27 mouse cellular contexts compared by ENCODE assay signal in genomic region chr1:69382374-69382773, GRCm38 (mm10).
"Had no signal": no experiment of that assay in that cellular context is flagged by ENCODE, and none has a peak within 500 bp of the region (broad histone marks: within the 10 kb centered on the region; RNA-seq: fewer than 3 reads in every experiment).

No protein-coding gene starts in this region.

- H3K4me1 ChIP-seq: embryonic facial prominence, embryonic 10.5 days; embryonic facial prominence, embryonic 12.5 days; embryonic facial prominence, embryonic 13.5 days; embryonic facial prominence, embryonic 15.5 days; forebrain, embryonic 10.5 days; forebrain, embryonic 13.5 days; forebrain, embryonic 15.5 days; heart, embryonic 10.5 days had no signal

- H3K36me3 ChIP-seq: embryonic facial prominence, embryonic 12.5 days; embryonic facial prominence, embryonic 13.5 days; embryonic facial prominence, embryonic 15.5 days; forebrain, embryonic 10.5 days; forebrain, embryonic 15.5 days; heart, embryonic 10.5 days had no signal

- H3K9me3 ChIP-seq: forebrain, embryonic 15.5 days had no signal

- H3K4me2 ChIP-seq: embryonic facial prominence, embryonic 12.5 days; embryonic facial prominence, embryonic 13.5 days; embryonic facial prominence, embryonic 15.5 days; forebrain, embryonic 13.5 days; forebrain, embryonic 15.5 days had no signal

- H3K27ac ChIP-seq: embryonic facial prominence, embryonic 10.5 days; embryonic facial prominence, embryonic 12.5 days; embryonic facial prominence, embryonic 13.5 days; embryonic facial prominence, embryonic 15.5 days; forebrain, embryonic 10.5 days; forebrain, embryonic 13.5 days; forebrain, embryonic 15.5 days; gastrocnemius, adult 2 months; heart, adult 2 months; heart, embryonic 10.5 days had no signal

- H3K4me3 ChIP-seq: embryonic facial prominence, embryonic 10.5 days; embryonic facial prominence, embryonic 12.5 days; embryonic facial prominence, embryonic 13.5 days; embryonic facial prominence, embryonic 15.5 days; erythroblast, embryonic 14.5 days; forebrain, embryonic 10.5 days; forebrain, embryonic 13.5 days; forebrain, embryonic 15.5 days; gastrocnemius, adult 2 months; heart, adult 2 months; heart, embryonic 10.5 days had no signal

- DNase-seq: cerebellum, adult 9-10 months; cerebellum, adult 9-11 months; cerebellum, postnatal 10 days; cerebellum, postnatal 14 days; cerebellum, postnatal 25 days; cerebellum, postnatal 36 days; embryo, embryonic 11 days; forebrain, postnatal 0 days; gastrocnemius, adult 2 months; gastrocnemius, postnatal 10 days; gastrocnemius, postnatal 14 days; gastrocnemius, postnatal 25 days; gastrocnemius, postnatal 36 days; heart, adult 11 months; heart, adult 18-20 months; heart, adult 2 months had no signal

- ATAC-seq: forebrain, embryonic 13.5 days; forebrain, embryonic 14.5 days; forebrain, embryonic 15.5 days; forebrain, embryonic 16.5 days; forebrain, postnatal 0 days had no signal

- H3K9ac ChIP-seq: embryonic facial prominence, embryonic 12.5 days; embryonic facial prominence, embryonic 13.5 days; embryonic facial prominence, embryonic 15.5 days; forebrain, embryonic 13.5 days; forebrain, embryonic 15.5 days; forebrain, postnatal 0 days had no signal

- H3K27me3 ChIP-seq: embryonic facial prominence, embryonic 12.5 days; embryonic facial prominence, embryonic 13.5 days; embryonic facial prominence, embryonic 15.5 days; forebrain, embryonic 13.5 days; forebrain, embryonic 15.5 days had no signal
